ENCODE assay signal across 8 mouse cellular contexts in genomic region chr2:35514051-35514892, GRCm38 (mm10). TPM values are rescaled to one million over a fixed set of nuclear protein-coding genes. Genes with fewer than 3 reads are reported as not detected.
DNase-seq lines count a peak whose midpoint lies in the region; ATAC-seq lines count a peak whose summit lies in the region.

No protein-coding gene starts in this region.

- H3K4me2 ChIP-seq in lung, embryonic 16.5 days (ENCODE audit: low read depth, low read length): peak overlapping the region; percentile 43; the same call in 1 of the 2 replicates
- H3K4me2 ChIP-seq in stomach, embryonic 15.5 days: peak overlapping the region; percentile 17

- peaks cover 2% of the 10 kb centered on the region for H3K9me3 ChIP-seq in lung, embryonic 16.5 days (ENCODE audit: control insufficient read depth, low read length)
- H3K9me3 ChIP-seq in stomach, embryonic 15.5 days: no peaks in the 10 kb centered on the region

- peak overlapping the region; percentile 54 for H3K9ac ChIP-seq in lung, embryonic 16.5 days (ENCODE audit: low read length)
- no peak overlapping the region for H3K9ac ChIP-seq in stomach, embryonic 15.5 days

- peaks cover 26% of the 10 kb centered on the region for H3K4me1 ChIP-seq in lung, embryonic 16.5 days (replicated peaks; ENCODE audit: control insufficient read depth, insufficient read depth, low read length)
- H3K4me1 ChIP-seq in stomach, embryonic 15.5 days: peaks cover 16% of the 10 kb centered on the region

- no peaks in the 10 kb centered on the region for H3K36me3 ChIP-seq in lung, embryonic 16.5 days (ENCODE audit: control insufficient read depth, insufficient read depth, low read length)
- no peaks in the 10 kb centered on the region for H3K36me3 ChIP-seq in stomach, embryonic 15.5 days

- H3K4me3 ChIP-seq in lung, embryonic 16.5 days (ENCODE audit: low read length): no peak overlapping the region; the same call in 1 of the 2 replicates
- no peak overlapping the region for H3K4me3 ChIP-seq in stomach, embryonic 15.5 days (replicated peaks)

- peak; percentile 91 for ATAC-seq in lung, embryonic 16.5 days (ENCODE audit: low read depth)
- ATAC-seq in stomach, embryonic 15.5 days (ENCODE audit: insufficient read depth, low FRiP score, low read depth): peak; percentile 77

- H3K27me3 ChIP-seq in lung, embryonic 16.5 days (ENCODE audit: control insufficient read depth, insufficient read depth, low read depth, low read length): no peaks in the 10 kb centered on the region
- H3K27me3 ChIP-seq in stomach, embryonic 15.5 days (replicated peaks): no peaks in the 10 kb centered on the region

- H3K27ac ChIP-seq in lung, embryonic 16.5 days (ENCODE audit: low read length): peak overlapping the region; percentile 92
- H3K27ac ChIP-seq in stomach, embryonic 15.5 days: peak overlapping the region; percentile 89

- WGBS in lung, embryonic 16.5 days: 24% methylated on average over 14 of the region's 14 CpGs
- 30% methylated on average over 14 of the region's 14 CpGs for WGBS in stomach, embryonic 15.5 days

- peak; percentile 26 to 62 for DNase-seq in cerebellum, postnatal 14 days
- no peak for DNase-seq in cerebellum, adult 11-12 months
- peak; percentile 16 to 24 for DNase-seq in adrenal gland, postnatal 4 days (ENCODE audit: low spot score in 2 of 2)
- peak; percentile 78 for DNase-seq in heart, adult 8-10 months (ENCODE audit: low spot score)
- DNase-seq in kidney, adult 18-20 months: peak; percentile 64
- no peak for DNase-seq in spleen, adult 18-20 months

RNA-seq across cellular contexts. Expression of gene Dab2ip, which starts 43.8 kb away (rescaled TPM):
- 10 to 100 TPM; 74.4 to 77.6 TPM for total RNA-seq in adrenal gland, postnatal 4 days (2021)
- total RNA-seq in heart, adult 8-10 months (2022): 10 to 100 TPM; 41.4 to 47.5 (median 46.5) TPM
- 30.9 and 34.2 TPM in 2 replicates for polyA plus RNA-seq in lung, embryonic 16.5 days (2015; fragmentation: Nextera tagmentation; extraction: Ambion mirVana)
- 60.0 and 62.5 TPM in 2 replicates for polyA plus RNA-seq in stomach, embryonic 15.5 days (2015; fragmentation: Nextera tagmentation; extraction: Ambion mirVana)

RNA-seq across cellular contexts. Expression of gene Ggta1, which starts 51.2 kb away (rescaled TPM):
- 10 to 100 TPM; 15.0 to 15.4 TPM for total RNA-seq in adrenal gland, postnatal 4 days (2021)
- total RNA-seq in heart, adult 8-10 months (2022): 10 to 100 TPM in 3 of 4 experiments, 1 to 10 TPM in 1; 9.9 to 18.2 (median 14.5) TPM
- polyA plus RNA-seq in lung, embryonic 16.5 days (2015; fragmentation: Nextera tagmentation; extraction: Ambion mirVana): 21.6 and 21.9 TPM in 2 replicates
- polyA plus RNA-seq in stomach, embryonic 15.5 days (2015; fragmentation: Nextera tagmentation; extraction: Ambion mirVana): 26.7 and 28.6 TPM in 2 replicates

Comparison
In these comparisons a context has a peak if more than half of its experiments do, and no peak if none do; other contexts are left out.
1. DNase-seq: peak in cerebellum, postnatal 14 days (2 of 2), adrenal gland, postnatal 4 days (2 of 2), heart, adult 8-10 months (single experiment) and kidney, adult 18-20 months (single experiment); none in cerebellum, adult 11-12 months (single experiment) and spleen, adult 18-20 months (0 of 2).